Mouse (Mus musculus) B cell, adult 2 months (primary cell): ENCODE measurements around the gene Col26a1.

ENCODE experiments used
- DNase-seq, 2 experiments: peaks; one replicate each; pipeline ENCODE4 v3.0.0; 2022

Col26a1 gene

DNA sequence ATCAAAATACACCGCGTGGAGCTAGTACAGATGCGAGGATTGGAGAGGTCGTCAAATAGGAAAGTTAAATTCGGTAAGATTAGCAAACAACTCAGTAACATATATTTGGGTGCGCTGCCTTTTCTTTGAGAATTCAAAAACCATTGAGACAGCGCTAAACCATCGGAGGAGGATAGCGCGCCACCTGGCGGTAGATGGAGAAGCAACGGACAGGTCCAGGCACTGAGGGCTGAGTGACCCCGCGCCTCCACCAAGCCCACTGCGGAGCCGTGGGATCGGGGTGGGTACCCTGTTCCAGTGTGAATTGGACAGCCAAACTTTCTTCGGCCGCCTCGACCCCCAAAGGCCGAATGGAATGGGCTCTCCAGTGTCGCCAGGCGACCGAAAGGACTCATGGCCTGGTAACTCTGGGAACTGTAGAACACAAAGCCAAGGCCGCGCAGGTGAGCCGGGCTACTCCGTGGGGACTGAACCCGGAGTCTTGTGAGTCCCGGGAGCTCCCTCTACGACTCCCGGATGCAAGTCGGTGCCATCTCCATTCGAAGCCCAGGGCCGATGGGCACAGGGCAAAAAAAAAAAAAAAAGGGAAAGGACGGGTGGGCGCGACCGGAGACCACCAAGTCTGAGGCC, 1.5 kb downstream of the Col26a1 start:
- DNase-seq = peak; percentile 88 to 90

DNA sequence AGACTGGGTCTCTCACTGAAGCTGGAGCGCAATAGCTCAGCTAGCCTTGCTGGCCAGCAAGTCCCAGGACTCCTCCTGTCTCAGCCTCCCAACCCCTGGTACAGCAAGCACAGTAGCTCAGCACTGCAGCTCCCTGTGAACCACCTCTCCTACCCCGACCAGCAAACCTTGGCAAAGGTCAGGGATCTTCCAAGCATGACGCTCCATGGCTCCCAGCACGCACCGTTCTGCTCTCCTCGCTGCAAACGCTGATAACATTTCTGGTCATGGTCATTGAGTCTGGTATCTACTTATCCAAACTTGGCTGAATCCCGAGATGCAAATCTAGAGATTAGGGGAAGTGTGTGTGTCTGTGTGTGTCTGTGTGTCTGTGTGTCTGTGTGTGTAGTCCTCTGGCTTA, 2.9 kb downstream of the Col26a1 start:
- no peak for DNase-seq

DNA sequence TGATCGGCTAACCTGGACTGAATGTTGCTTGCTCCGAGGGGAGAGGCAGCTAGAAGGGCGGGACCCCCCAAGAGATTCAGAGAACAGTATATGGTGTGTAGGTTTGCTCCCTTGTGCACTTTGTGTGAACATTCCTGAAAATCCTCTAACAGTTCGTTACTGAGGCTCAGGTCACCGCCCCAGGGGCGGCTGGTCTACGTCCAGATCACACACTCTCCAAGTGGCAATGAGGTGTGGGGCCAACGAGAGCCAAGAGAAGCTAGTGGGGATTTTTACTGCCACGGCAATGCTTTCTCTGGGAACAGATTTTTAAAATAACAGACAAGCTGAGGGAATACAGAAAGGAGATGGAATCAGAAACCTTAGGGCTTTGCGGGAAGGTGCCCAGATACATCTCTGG, 8.7 kb downstream of the Col26a1 start:
- no peak for DNase-seq

DNA sequence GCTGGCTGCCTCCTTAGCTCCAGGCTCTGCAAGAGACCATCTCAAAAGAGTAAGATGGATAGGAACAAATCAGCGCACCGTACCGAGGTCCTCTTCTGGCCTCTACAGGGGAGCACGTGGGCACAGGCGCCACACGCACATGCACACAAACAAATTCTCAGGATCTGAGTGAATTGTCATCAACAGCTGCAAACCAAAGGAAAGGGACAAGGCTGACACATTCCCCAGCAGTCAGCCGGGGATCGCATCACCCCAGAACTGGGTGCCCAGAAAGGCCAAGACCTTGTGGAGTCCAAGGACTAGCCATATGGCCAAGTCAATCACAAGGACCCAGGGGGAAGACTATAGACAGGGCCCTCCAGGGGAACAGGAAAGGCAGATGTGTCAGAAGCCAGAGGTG, 10.6 kb downstream of the Col26a1 start:
- no peak for DNase-seq

DNA sequence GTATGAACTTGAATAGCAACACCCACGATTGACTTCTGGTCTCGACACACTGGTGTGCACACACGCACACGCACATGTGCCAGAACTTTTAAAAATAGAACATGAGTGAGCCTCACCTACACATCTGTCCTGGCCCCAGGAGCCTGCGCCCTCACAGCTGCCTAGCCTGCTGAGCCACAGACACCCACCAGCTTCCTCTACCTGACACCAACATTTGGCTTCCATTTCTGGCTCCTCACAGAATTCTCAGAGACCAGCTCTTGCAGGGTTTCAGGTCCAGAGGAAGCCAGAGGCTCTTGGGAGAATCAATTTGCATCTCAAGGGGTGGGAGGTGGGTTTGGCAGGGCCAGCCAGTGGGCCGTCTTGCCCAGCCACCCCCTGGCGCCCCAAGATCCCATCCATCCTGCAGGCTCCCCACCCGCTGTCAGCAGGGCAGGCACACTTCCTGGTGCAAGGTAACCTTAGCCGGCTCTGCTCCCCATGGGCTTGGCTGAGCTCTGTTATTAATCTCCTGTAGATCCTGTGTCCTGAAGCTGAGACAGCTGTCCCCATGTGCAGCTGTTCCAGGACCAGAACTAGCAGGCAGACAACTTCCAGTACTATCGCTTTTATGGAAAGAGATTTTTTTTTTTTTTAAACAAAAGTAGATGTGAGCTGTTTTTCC, 13.4 kb downstream of the Col26a1 start:
- DNase-seq = no peak

DNA sequence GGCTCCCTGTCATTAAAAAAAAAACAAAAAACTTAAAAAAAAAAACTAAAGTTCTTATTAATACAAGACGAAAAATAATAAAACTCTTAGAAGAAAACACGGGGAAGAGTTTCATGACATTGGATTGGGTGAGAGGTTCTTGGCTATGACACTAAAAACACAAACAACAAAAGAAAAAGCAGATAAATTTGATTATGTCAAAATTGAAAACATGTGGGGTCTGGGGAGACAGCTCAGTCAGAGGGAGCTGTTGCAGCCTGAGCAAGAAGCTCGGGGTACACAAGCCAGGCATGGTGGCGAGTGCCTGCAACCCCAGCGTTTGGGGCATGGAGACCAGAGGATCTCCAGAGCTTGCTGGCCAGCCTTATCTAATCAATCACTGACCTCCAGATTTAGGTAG, 15.3 kb downstream of the Col26a1 start:
- DNase-seq = no peak

DNA sequence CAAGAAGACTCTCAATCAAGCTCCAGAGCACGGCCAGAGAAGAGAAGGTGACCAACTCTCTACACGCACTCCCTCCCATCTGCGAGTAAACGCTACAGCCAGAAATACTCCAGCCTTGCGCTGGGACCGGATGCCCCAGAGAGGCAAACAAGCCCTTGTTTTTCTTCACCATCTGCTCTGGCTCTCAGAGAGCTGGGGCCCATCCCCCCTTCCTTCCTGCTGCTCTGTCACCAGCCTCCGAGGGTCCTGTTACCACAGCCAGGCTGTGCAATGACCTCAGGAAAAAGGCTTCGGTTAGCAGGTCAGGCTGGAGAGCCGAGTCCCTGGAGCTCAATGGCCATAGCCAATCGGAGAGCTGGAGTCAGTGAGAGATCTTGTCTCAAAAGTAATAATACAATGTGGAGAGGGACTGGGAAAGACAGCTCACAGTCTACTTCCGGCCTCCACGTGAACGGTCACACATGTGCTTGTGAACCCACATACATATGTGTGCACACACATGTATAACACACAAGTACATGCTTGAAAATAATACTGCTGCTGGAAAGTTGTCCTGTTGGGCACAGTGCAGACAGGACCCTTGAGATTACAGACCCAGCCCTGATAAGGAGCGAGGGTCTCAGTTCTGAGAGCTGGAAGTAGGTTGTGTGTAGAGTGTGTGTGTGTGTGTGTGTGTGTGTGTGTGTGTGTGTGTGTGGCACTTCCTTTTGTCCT, 18.9 kb downstream of the Col26a1 start:
- peak; percentile 58 to 61 for DNase-seq

DNA sequence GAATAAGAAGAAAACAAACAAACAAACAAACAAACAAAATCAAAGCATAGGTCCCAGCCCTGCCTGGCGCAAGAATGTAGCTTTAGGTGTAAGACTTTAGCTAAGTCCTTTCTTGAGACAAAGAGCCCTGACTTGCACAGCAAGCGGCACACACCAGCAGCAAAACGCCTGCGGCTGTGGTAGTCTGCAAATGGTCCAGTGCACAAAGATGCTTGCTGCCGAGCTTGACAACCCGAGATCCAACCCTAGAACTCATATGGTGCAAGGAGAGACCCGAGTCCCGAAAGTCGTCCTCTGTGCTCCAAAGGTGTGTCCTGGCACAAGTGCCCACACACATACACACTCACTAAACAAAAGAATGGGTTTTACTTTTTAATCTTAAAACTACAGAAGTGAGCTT, 19.7 kb downstream of the Col26a1 start:
- DNase-seq = peak in 1 of 2 experiments; percentile 5

DNA sequence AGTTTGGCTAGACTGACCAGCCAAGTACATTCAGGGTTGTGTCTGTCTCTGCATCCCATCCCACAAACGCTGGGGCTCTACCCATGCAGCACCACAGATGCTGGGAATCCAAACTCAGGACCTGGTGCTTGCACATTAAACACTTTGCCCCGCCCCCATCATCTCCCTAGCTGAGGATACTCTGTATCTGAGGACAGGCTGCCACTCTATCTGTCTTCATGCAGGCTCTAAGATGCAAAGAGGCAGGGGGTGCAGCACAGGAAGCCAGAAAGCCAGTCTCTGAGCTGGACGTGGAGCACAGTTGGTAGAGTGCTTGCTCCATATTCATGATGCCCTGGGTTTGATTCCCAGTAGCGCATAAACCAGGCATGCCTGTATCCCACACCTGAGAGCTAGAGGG, 20.2 kb downstream of the Col26a1 start:
- DNase-seq = peak in 1 of 2 experiments; percentile 14

DNA sequence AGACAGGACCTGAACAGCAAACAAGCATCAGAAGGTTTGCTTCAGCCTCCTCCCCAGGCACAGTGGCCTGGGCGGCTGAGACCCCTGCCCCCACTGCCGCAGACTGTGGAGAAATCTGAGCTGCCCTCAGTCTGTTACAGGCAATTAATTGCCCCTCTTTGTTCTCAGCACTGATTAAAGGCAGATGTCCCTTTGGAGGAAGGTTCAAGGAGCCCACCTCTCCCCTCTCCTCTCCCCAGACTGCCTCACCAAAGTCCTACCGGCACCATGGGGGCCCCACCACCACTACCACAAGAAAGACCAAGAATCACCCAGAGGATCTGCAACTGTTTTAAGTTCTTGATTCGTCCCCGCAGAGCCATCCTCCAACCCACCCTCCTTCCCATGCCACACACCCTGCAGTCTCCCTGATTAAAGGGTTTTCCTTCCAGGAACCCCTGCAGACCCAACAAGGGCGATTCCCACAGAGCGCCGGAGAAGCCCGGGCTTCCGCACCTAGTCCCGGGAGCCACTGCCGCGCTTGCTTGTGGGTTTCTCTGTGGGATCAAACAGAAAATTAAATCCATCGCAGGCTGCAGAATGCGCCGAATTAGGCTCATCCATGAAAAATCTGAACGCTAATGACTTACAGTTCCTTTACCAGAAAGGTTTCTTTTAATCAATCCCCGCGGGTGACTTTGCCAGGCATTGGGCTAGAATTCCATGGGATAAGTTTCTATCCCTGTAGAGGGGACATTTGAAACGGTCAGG, 21.6 kb downstream of the Col26a1 start:
- no peak for DNase-seq

DNA sequence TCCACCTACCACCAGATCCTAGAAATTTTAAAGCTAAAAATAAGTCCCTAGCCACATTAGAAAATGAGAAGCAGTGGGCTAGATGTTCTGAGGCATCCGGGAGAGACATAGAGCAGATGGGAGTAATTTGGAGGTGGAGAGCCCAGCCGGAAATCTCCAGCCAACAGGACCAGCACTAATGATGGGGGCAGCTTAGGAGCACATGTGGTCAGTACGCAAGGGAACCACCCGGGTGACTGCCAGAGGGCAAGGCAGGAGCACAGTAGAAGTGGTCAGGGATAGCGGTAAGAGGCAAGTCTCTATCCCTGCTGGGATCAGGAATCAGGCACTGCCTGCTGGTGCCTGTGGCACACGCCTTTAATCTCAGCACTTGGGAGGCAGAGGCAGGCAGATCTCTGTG, 32.3 kb downstream of the Col26a1 start:
- DNase-seq = no peak

DNA sequence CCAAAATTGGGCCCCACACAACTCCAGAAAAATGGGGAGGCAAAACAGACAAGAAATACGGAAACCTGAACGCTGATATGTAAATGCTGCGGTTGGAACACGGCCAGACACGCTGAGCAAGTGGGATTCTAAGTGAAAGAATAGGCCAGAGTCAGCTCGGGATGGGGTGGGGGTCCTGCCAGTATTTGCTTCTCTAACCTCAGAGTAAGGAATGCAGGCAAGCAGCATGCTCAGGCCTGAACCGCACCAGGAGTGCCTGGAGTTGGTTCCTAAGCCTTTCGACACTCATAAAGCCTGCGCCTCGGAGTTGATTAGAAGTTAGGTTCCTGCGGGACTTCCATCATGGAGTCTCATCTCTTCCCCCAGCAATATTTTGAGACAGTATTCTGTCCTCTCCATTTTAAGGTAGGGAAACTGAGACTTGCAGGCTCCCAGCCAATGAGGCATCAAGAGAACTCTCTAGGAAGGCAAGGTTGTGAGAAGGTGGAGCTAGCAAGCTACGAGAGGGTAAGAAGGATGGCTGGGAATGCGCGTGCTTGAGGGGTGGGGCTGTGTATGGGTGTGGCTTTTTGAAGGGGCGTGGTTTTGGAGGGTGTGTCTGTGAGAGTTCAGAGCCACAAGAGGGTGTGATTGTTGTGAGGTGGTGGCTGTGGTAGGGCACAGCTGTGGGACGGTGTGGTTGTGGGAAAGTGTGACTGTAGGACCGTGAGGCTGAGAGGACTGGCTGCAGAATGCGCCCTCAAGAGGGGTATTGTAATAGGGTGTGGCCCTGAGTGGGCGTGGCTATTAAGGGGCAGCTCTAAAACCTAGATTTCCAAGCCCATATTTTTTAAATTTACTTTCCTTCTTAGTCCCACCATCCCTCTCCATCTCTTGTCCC, 36.4 kb downstream of the Col26a1 start:
- DNase-seq = no peak

DNA sequence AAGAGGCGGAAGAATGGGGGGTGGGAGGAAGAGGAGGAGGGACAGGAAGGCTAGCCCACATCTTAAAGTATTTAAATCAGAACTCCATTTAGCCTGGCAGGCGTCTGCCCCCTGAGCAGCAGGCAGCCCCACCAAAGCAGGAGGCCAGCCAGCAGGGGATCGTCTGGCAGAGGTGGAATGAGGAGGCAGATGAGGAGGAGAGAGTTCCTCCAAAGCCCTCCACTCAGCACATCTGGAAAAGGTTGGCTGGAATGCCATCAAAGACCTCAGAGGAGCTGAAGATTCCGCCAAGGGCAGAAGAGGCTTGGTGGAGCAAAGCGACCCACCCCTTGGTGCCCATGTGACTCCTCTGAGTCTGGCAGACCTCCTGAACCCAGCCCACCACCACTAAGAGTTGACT, 39.1 kb downstream of the Col26a1 start:
- no peak for DNase-seq

DNA sequence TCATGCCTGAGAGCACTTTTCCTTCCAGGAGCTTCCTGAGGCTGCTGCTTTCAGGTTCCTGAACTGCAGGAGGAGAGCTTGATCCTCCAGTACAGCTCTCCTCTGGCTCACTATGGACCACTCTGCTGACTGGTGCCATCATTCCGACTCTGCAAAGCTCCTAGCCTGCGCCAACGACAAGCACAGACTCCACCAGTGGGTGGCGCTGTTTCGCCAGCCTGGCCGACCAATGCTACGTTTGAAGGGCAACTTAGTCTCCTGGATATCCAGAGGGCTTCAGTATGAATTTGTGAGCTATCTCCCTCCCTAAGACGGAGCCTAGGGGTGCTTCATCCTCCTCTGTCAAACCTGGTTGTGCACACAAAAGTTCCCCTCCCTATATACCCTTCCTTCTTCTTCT, 43.0 kb downstream of the Col26a1 start:
- DNase-seq = peak; percentile 73 to 76

DNA sequence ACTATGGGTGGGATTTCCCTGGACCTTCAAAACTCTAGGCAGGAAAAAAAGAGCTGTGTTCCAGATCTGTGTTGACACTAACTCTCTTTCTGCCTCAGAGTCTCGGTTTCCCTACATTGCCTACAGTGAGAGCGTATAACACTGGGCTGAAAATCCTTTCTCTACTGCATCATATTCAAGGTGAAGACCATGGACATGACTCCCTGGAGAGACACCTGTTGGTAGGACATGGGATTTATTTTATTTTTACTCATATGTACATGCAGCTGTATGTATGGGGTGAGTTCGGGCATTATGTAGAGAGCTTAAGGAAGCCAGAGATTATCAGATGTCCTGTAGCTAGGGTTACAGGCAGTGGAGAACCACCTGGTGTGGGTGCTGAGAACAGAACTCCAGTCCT, 50.0 kb downstream of the Col26a1 start:
- no peak for DNase-seq

DNA sequence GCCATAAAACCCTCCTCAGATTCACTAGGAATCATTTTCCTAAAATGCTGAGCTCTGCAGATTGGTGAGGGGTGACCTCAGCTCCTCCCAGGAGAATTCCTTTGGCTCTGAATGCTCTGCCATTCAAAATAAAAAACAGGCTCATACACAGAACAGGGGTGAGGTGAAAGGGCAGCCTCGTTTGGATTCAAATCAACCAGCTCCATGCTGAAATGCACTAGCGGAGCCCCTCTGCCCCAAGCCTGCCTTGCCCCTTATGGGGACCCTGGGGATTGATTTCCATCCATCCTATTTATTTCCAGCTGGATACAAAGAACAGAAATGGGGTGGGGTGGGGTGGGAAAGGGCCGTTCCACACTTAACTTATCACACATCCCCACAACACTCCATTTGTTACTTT, 52.9 kb downstream of the Col26a1 start:
- DNase-seq = no peak

DNA sequence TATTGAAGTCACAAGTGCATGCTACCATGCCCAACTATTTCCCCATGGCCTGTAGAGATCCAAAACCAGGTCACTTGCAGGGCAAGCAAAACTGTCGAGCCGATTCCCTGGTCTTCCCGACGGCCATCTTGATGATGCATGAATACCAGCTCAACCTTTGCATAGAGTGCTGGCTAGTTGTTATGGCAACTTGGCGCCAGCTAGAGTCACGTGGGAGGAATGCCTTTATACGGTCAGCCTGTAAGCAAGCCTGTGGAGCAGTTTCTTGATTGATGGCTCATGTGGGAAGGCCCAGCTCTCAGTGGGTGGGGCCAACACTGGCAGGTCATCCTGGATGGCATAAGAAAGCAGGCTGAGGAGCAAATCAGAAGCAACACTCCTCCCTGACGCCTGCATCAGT, 61.0 kb downstream of the Col26a1 start:
- no peak for DNase-seq

DNA sequence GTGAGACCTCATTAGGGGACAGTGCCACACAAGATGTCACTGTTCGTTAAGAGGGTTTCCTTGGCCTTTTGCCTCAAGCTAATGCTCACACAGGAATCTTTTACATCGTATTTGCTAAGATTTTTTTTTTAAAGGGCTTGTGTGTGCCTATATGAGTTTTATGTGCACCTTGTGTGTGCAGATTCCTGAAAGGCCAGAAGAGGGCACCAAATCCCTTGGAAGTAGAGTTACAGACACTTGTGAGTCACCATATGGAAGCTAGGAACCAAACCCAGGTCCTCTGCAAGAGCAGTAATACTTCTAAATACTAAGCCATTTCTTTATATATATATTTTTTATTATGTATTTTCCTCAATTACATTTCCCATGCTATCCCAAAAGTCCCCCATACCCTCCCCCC, 62.1 kb downstream of the Col26a1 start:
- DNase-seq = no peak

DNA sequence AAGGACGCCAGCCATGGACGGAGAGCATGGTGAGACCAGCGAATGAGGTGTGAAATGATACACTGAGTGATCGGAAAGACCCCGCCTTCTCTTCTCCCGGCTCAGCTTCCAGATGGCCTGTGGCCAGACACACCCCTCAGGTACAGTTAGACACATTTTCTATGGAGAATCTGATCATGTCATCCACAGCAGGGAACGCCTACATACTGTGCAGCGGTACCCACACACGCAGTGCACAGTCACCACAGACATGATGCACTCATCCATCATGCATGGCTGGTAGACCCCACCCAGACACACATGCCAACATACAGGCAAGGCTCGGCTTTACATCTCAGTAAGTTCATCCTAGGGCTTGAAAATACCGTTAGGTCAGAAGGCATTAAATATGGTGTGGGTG, 63.3 kb downstream of the Col26a1 start:
- no peak for DNase-seq

DNA sequence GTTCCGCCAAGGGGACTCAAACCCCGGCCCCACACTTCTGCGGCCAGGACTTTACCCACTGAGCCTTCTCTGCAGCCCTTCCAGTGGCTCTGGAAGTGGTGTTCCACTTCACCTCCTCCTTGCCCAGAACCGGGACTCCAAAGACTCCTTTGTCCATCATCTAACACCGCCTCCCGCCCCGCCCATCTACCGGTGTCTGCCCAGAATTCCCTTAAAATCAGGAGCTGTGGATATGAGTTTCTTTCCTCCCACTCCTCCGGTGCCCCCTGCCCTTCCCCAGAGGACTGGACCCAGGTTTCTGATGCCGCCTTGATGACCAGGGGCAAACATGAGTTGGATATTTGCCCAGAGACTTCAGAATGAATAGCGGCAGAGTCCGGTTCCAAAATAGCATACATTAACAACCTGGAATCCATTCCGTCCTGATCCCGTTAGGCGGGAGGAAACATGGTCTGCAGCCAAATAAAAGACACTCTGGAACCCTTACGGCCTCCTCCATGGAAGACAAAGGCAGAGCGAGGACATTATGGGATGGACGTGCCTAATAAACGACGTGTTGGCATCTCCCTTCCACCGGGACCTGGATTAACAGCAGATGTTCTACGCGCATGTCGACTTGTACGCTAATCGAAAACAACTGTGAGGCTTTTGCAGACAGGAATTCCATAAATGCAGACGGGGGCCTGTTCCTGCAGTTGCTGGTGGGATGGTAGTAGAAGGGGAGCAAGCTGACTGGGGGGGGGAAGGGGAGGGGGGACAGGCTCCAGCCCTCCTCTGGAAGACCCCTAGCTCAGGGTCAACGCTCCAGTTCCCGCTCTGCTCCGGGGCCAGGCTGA, 72.3 kb downstream of the Col26a1 start:
- no peak for DNase-seq

DNA sequence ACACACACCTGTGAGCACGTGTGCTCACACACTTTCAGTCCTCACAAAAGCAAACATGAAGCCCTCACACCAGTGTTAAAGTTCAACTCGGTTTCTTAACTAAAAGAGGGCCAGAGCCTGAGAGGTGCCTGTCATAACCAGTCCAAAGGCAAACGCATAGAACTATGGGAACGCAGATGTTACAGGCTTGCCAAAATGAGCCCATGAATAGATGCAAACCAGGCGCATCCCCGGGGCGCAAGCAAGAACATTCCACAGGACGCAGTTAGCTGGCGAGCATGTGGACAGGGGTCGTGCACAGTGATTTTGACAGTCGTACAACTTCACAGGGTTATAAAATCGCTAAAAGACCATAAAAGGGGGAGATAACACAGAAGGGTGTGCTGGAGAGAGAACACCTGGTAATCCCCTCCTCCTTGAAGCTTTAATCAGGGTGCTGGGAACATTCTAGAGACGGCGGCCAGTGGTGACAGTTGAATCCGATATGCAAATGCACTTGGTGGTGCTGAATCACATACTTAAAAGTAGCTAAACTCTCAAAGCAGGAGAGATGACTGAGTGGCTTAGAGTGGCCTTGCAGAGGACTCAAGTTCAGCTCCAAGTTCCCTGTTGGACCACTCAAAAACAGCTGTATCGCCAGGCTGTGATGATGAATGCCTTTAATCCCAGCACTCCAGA, 76.5 kb downstream of the Col26a1 start:
- DNase-seq = no peak
